Mouse (Mus musculus): ENCODE data around the gene Lgals7.

- TF ChIP-seq GATA1 (IDR thresholded peaks at IDR 0.05; ENCODE audit: borderline replicate concordance, low read length) (no peak), FLI1 (IDR thresholded peaks at IDR 0.05; ENCODE audit: low read length) (no peak)
Observed at GRCm38 (mm10) chr7:28860898-28861297, 2.8 kb upstream of the Lgals7 start.

Data from megakaryocyte, embryonic 14.5 days (primary cell).